Comparison of ENCODE assay signal across 8 mouse cellular contexts in genomic region chr1:88456451-88457072, GRCm38 (mm10). TPM values are rescaled to one million over a fixed set of nuclear protein-coding genes. Genes with fewer than 3 reads are reported as not detected.
DNase-seq lines count a peak whose midpoint lies in the region; ATAC-seq and TF ChIP-seq lines count a peak whose summit lies in the region.

No protein-coding gene starts in this region.

- H3K4me2 ChIP-seq in forebrain, postnatal 0 days (ENCODE audit: low read depth) = no peak overlapping the region
- no peak overlapping the region for H3K4me2 ChIP-seq in lung, embryonic 14.5 days

- H3K36me3 ChIP-seq in forebrain, postnatal 0 days (ENCODE audit: insufficient read depth) = no peaks in the 10 kb centered on the region
- no peaks in the 10 kb centered on the region for H3K36me3 ChIP-seq in lung, embryonic 14.5 days (ENCODE audit: insufficient read depth)

- no peak for TF ChIP-seq POLR2A in cerebellum, adult 2 months (IDR thresholded peaks at IDR 0.05; ENCODE audit: borderline replicate concordance, insufficient read depth, low read length)

- no peaks in the 10 kb centered on the region for H3K9me3 ChIP-seq in forebrain, postnatal 0 days (ENCODE audit: low read length)
- H3K9me3 ChIP-seq in lung, embryonic 14.5 days (ENCODE audit: low read depth, low read length) = no peaks in the 10 kb centered on the region

- no peak overlapping the region for H3K27ac ChIP-seq in cerebellum, adult 2 months (ENCODE audit: insufficient read depth, low read length)
- H3K27ac ChIP-seq in forebrain, postnatal 0 days (ENCODE audit: low read depth, low read length) = no peak overlapping the region
- H3K27ac ChIP-seq in lung, embryonic 14.5 days (ENCODE audit: low read depth) = no peak overlapping the region

- intact Hi-C loops in heart, postnatal 25 days (cut with DNase I) = loop anchor here (1.0 to 2.0 kb wide), 2 partner anchors 106 to 250 kb away; no protein-coding TSS in a partner anchor

- H3K27me3 ChIP-seq in cerebellum, adult 2 months (ENCODE audit: control insufficient read depth, insufficient read depth, low read length) = no peaks in the 10 kb centered on the region
- H3K27me3 ChIP-seq in forebrain, postnatal 0 days (ENCODE audit: insufficient read depth, low read length) = no peaks in the 10 kb centered on the region
- H3K27me3 ChIP-seq in lung, embryonic 14.5 days (ENCODE audit: insufficient read depth, low read length) = no peaks in the 10 kb centered on the region

- DNase-seq in Muller cell, postnatal 12 days (ENCODE audit: inconsistent ontology term) = peak; percentile 43
- DNase-seq in cerebellum, adult 2 months = peak; percentile 70 to 77
- DNase-seq in forebrain, postnatal 0 days = peak; percentile 81
- DNase-seq in heart, postnatal 25 days (ENCODE audit: low spot score) = peak; percentile 35
- peak; percentile 49 to 85 for DNase-seq in layer of hippocampus, adult 18-20 months (ENCODE audit: low spot score in 2 of 2)
- peak; percentile 89 for DNase-seq in lung, embryonic 14.5 days
- DNase-seq in ovary, adult 18-20 months (ENCODE audit: low spot score) = peak; percentile 35
- peak; percentile 58 to 77 for DNase-seq in thymus, postnatal 10 days (ENCODE audit: low spot score in 2 of 2)

- H3K9ac ChIP-seq in forebrain, postnatal 0 days = no peak overlapping the region
- H3K9ac ChIP-seq in lung, embryonic 14.5 days = no peak overlapping the region

- peak; percentile 88 for ATAC-seq in forebrain, postnatal 0 days
- peak; percentile 81; the same call in 1 of the 2 replicates for ATAC-seq in lung, embryonic 14.5 days (ENCODE audit: insufficient read depth)

- WGBS in cerebellum, adult 2 months = 58% methylated on average over 14 of the region's 14 CpGs
- WGBS in forebrain, postnatal 0 days = 44% methylated on average over 14 of the region's 14 CpGs
- WGBS in lung, embryonic 14.5 days = 51% methylated on average over 14 of the region's 14 CpGs

- H3K4me3 ChIP-seq in cerebellum, adult 2 months (replicated peaks; ENCODE audit: insufficient read depth, low read depth, low read length) = no peak overlapping the region
- no peak overlapping the region for H3K4me3 ChIP-seq in forebrain, postnatal 0 days (ENCODE audit: low read depth, low read length)
- H3K4me3 ChIP-seq in lung, embryonic 14.5 days (ENCODE audit: low read depth, low read length) = no peak overlapping the region

- H3K4me1 ChIP-seq in cerebellum, adult 2 months (ENCODE audit: control insufficient read depth, insufficient read depth, low read length) = no peaks in the 10 kb centered on the region
- H3K4me1 ChIP-seq in forebrain, postnatal 0 days (ENCODE audit: insufficient read depth) = no peaks in the 10 kb centered on the region
- 0 out of 2 replicates have a peak, but pooled peaks cover 4% of the 10 kb centered on the region for H3K4me1 ChIP-seq in lung, embryonic 14.5 days (ENCODE audit: insufficient read depth)

- peak; percentile 66 for TF ChIP-seq CTCF in cerebellum, adult 2 months (IDR thresholded peaks at IDR 0.05; ENCODE audit: borderline replicate concordance, insufficient read depth, low read depth, low read length)
- peak; percentile 80 for TF ChIP-seq CTCF in forebrain, postnatal 0 days (IDR thresholded peaks at IDR 0.05; ENCODE audit: low read depth)
- peak; percentile 88 for TF ChIP-seq CTCF in lung, embryonic 14.5 days (IDR thresholded peaks at IDR 0.05; ENCODE audit: low read depth)

RNA-seq across cellular contexts. Expression of gene Spp2, which starts 49.8 kb away (rescaled TPM):
- polyA plus RNA-seq in cerebellum, adult 2 months (2012; rRNA removed) = 0.24 and 0.34 TPM in 2 replicates
- 1.3 TPM in 1 of 2 replicates, not detected in the other for total RNA-seq in forebrain, postnatal 0 days (2014; rRNA removed)
- polyA plus RNA-seq in forebrain, postnatal 0 days (2015; fragmentation: Nextera tagmentation; extraction: Ambion mirVana) = 0.52 and 1.2 TPM in 2 replicates
- not detected for total RNA-seq in heart, postnatal 25 days (2021)
- not detected for total RNA-seq in layer of hippocampus, adult 18-20 months (2021)
- polyA plus RNA-seq in lung, embryonic 14.5 days (2014; fragmentation: Nextera tagmentation; extraction: Ambion mirVana) = 0.37 TPM in 1 of 2 replicates, not detected in the other

RNA-seq across cellular contexts. Expression of gene Glrp1, which starts 53.3 kb away (rescaled TPM):
- polyA plus RNA-seq in cerebellum, adult 2 months (2012; rRNA removed) = 0.06 and 0.07 TPM in 2 replicates
- total RNA-seq in forebrain, postnatal 0 days (2014; rRNA removed) = 0.08 and 0.10 TPM in 2 replicates
- polyA plus RNA-seq in forebrain, postnatal 0 days (2015; fragmentation: Nextera tagmentation; extraction: Ambion mirVana) = 0.10 and 0.11 TPM in 2 replicates
- not detected for total RNA-seq in heart, postnatal 25 days (2021)
- not detected for total RNA-seq in layer of hippocampus, adult 18-20 months (2021)
- 0.27 and 0.38 TPM in 2 replicates for polyA plus RNA-seq in lung, embryonic 14.5 days (2014; fragmentation: Nextera tagmentation; extraction: Ambion mirVana)

Comparison
In these comparisons a context has a peak if more than half of its experiments do, and no peak if none do; other contexts are left out.
1. DNase-seq: peak in every context shown above with its lines; median percentile 89 in lung, embryonic 14.5 days; 81 in forebrain, postnatal 0 days; 74 in cerebellum, adult 2 months; 68 in thymus, postnatal 10 days; 67 in layer of hippocampus, adult 18-20 months; 43 in Muller cell, postnatal 12 days; 35 in heart, postnatal 25 days; 35 in ovary, adult 18-20 months.